Mouse (Mus musculus) kidney, postnatal 25 days (tissue): ENCODE measurements around the gene Gm10663.
A peak's percentile ranks its signal among the peaks of the same experiment; 100 is the strongest.

Source experiments
- DNase-seq, 2 experiments: peaks; one replicate each; pipeline ENCODE4 v3.0.0; 2021; ENCODE audit warnings: mixed read lengths in 2 of 2

Gene Gm10663

GRCm38 (mm10) chr8:65074733-65075132 is at the start of gene Gm10663:
TSS of gene Gm10663 (plus strand) at chr8:65075033.
- no peak for DNase-seq

GRCm38 (mm10) chr8:65028959-65029686 is 45.7 kb upstream of the Gm10663 start:
- no peak for DNase-seq

GRCm38 (mm10) chr8:65029776-65030175 is 45.1 kb upstream of the Gm10663 start:
- no peak for DNase-seq

GRCm38 (mm10) chr8:65030735-65031485 is 43.9 kb upstream of the Gm10663 start:
- no peak for DNase-seq

GRCm38 (mm10) chr8:65032107-65032506 is 42.7 kb upstream of the Gm10663 start:
- DNase-seq: no peak

- no peak for DNase-seq
Measured at GRCm38 (mm10) chr8:65033056-65033455, 41.8 kb upstream of the Gm10663 start.

GRCm38 (mm10) chr8:65034136-65034535 is 40.7 kb upstream of the Gm10663 start:
- no peak for DNase-seq

GRCm38 (mm10) chr8:65037117-65037533 is 37.7 kb upstream of the Gm10663 start, which contains the start of gene Apela:
TSS of gene Apela (minus strand) at chr8:65037336.
- DNase-seq: peak; percentile 61 to 83

GRCm38 (mm10) chr8:65046565-65046964 is 28.3 kb upstream of the Gm10663 start:
- DNase-seq: no peak

GRCm38 (mm10) chr8:65047193-65047592 is 27.6 kb upstream of the Gm10663 start:
- DNase-seq: no peak

- DNase-seq: no peak
Measured at GRCm38 (mm10) chr8:65047801-65048200, 27.0 kb upstream of the Gm10663 start.

GRCm38 (mm10) chr8:65053554-65053953 is 21.3 kb upstream of the Gm10663 start:
- no peak for DNase-seq

- no peak for DNase-seq
Measured at GRCm38 (mm10) chr8:65053968-65054367, 20.9 kb upstream of the Gm10663 start.

GRCm38 (mm10) chr8:65056722-65057121 is 18.1 kb upstream of the Gm10663 start:
- DNase-seq: no peak

- DNase-seq: no peak
Measured at GRCm38 (mm10) chr8:65062195-65062594, 12.6 kb upstream of the Gm10663 start.

GRCm38 (mm10) chr8:65064071-65064470 is 10.8 kb upstream of the Gm10663 start:
- DNase-seq: no peak

GRCm38 (mm10) chr8:65065622-65066021 is 9.2 kb upstream of the Gm10663 start:
- no peak for DNase-seq

- no peak for DNase-seq
Measured at GRCm38 (mm10) chr8:65067031-65067430, 7.8 kb upstream of the Gm10663 start.

GRCm38 (mm10) chr8:65067694-65068472 is 7.0 kb upstream of the Gm10663 start:
- DNase-seq: no peak

GRCm38 (mm10) chr8:65068473-65068819 is 6.4 kb upstream of the Gm10663 start:
- no peak for DNase-seq

GRCm38 (mm10) chr8:65070996-65071395 is 3.8 kb upstream of the Gm10663 start:
- DNase-seq: no peak

GRCm38 (mm10) chr8:65080731-65081130 is 5.9 kb downstream of the Gm10663 start:
- DNase-seq: no peak

GRCm38 (mm10) chr8:65085680-65086079 is 10.8 kb downstream of the Gm10663 start:
- no peak for DNase-seq
